Mouse (Mus musculus) erythroblast, embryonic 14.5 days (primary cell): ENCODE data around the gene Olfr572. TPM values are rescaled to one million over a fixed set of nuclear protein-coding genes. Genes with fewer than 3 reads are reported as not detected.

Experiments
- H3K27me3 ChIP-seq: 2 replicates; pipeline ENCODE4 v1.6.1; 2012; ENCODE audit warnings: inconsistent platforms; ENCODE audit not compliant: control insufficient read depth
- H3K36me3 ChIP-seq: 2 replicates; pipeline ENCODE4 v1.6.1; 2012; ENCODE audit warnings: mild to moderate bottlenecking, inconsistent platforms; ENCODE audit not compliant: control insufficient read depth
- H3K4me1 ChIP-seq: 2 replicates; pipeline ENCODE4 v1.6.1; 2012; ENCODE audit warnings: inconsistent platforms; ENCODE audit not compliant: control insufficient read depth
- H3K4me3 ChIP-seq: replicated peaks from 2 replicates; pipeline ENCODE3; 2012; ENCODE audit warnings: moderate library complexity, mild to moderate bottlenecking, inconsistent platforms
- H3K9me3 ChIP-seq: 2 replicates; pipeline ENCODE4 v1.6.1; 2012; ENCODE audit warnings: low read length, inconsistent platforms, mixed read lengths; ENCODE audit not compliant: control insufficient read depth
- GATA1 ChIP-seq: IDR thresholded peaks from 2 replicates; pipeline ENCODE4 v1.6.1; 2012; ENCODE audit warnings: low read length, inconsistent platforms, mixed read lengths
- TAL1 ChIP-seq: IDR thresholded peaks from 3 replicates; pipeline ENCODE4 v1.6.1; 2012; ENCODE audit warnings: low read length, inconsistent platforms, mixed read lengths
- polyA plus RNA-seq: library from polyadenylated mRNA; stranded (reverse); fragments of >175 nt; gene quantifications from 2 replicates; pipeline ENCODE4 v1.2.3, GENCODE M21; 2012

Gene Olfr572
- polyA plus RNA-seq, 1 experiment: not detected

DNA sequence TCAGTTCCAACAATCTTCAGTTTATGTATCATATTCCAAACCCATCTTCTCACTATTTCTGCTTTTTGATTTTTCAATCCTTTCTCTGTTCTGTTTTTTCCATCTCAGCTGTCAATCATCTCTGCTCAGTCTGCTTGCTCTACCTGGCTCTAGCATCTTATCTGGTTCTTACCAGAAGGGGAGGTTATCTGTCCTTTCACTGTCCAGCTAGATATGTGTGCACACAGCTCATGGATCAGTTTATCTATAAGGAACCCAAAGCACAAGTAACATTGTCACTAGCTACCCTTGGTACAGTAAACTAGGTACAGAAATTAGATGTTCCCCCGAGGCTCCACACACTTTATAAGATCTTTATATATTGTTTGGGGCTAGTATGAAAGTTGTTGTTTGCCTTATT lies 19.2 kb downstream of the Olfr572 start:
- H3K9me3 ChIP-seq: no peaks in the 10 kb centered on the region
- TF ChIP-seq GATA1: no peak
- TF ChIP-seq TAL1: no peak
- H3K27me3 ChIP-seq: no peaks in the 10 kb centered on the region
- H3K36me3 ChIP-seq: no peaks in the 10 kb centered on the region
- H3K4me1 ChIP-seq: no peaks in the 10 kb centered on the region
- H3K4me3 ChIP-seq: no peak overlapping the region

DNA sequence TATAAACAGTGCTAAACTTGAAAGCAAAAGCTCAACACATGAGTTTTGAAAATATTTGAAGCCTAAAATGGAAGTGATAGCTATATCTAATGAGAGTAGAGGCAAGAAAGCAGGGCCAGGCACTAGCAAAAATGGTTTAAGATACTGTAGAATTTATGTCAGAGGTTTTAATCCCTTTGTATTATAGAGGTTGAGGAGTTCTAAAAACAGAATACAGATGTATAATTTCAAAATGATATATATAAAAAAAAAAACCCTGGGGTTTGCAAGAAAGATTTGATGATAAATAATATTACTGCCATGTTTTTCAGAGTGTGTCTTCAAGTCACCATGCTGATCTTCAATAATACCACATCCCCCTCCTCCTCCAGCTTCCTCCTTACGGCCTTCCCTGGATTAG lies 24.0 kb downstream of the Olfr572 start, which contains the start of gene Olfr574:
Olfr574 (plus strand) TSS at position 301 of the 400 bp plus-strand sequence.
- Histone ChIP-seq H3K9me3 (no peaks in the 10 kb centered on the region), H3K4me1 (no peaks in the 10 kb centered on the region), H3K27me3 (no peaks in the 10 kb centered on the region), H3K4me3 (no peak within 1 kb of the TSS), H3K36me3 (no peaks in the 10 kb centered on the region)
- TF ChIP-seq GATA1: no peak
- no peak for TF ChIP-seq TAL1

DNA sequence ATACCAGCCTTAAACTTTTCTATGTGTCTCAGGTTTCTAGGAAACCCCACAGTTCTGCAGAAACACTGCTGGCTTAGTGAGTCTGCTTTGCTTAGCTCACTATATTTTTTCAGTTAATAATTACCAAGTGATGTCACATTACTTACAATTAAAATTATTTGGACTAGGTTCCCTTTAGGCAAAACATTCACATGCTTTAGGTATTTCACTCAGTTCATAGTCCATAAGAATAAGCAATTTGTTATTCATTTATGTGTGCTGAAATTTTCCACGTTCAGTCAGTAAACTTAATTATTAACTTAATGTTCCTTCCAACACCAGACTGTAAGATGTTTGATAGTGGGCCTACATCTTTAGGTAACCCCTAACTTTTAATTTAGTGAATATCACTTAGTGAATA lies 26.5 kb downstream of the Olfr572 start:
- no peak overlapping the region for H3K4me3 ChIP-seq
- TF ChIP-seq GATA1 (no peak), TAL1 (no peak)
- H3K9me3 ChIP-seq: no peaks in the 10 kb centered on the region
- H3K36me3 ChIP-seq: no peaks in the 10 kb centered on the region
- H3K27me3 ChIP-seq: no peaks in the 10 kb centered on the region
- H3K4me1 ChIP-seq: no peaks in the 10 kb centered on the region

DNA sequence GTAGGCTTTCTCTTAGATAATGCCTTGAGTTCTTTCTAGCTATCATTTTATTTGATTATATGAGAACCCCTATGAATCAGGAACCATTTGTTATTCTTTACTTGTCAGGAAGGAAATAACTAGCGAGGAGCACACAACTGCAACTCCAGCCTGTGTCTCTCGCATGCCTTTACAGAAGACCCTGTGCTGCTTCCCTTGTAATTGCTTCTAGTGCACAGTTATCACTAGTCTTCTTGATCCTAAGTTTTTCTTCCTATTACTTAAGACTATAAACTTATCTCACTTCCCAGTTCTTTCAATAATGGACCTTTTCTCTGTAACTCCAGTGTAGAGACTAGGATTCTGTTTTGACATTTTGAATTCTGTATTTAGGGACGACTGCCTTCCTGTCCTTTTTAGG lies 33.9 kb downstream of the Olfr572 start:
- H3K4me3 ChIP-seq: no peak overlapping the region
- H3K9me3 ChIP-seq: no peaks in the 10 kb centered on the region
- H3K36me3 ChIP-seq: no peaks in the 10 kb centered on the region
- no peaks in the 10 kb centered on the region for H3K4me1 ChIP-seq
- H3K27me3 ChIP-seq: no peaks in the 10 kb centered on the region
- TF ChIP-seq TAL1 (no peak), GATA1 (no peak)

DNA sequence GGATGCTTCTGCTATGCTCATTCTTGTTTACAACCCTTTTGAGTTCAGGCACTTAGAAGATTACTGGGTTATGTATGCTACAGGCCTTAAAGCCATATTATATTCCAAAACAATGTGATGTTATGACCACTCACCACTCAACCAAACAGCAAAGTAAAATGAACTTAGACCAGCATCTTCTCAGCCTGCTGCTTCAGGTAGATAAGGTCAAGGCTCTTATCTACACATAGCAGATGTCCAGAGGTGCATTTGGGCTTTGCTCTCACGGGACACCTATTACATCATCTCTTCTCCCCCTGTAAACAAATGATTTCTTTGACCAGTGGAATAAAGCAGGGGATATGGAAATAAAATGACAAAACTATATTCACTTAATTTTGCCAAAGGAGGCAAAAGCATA lies 34.4 kb downstream of the Olfr572 start, which contains the start of gene Olfr575:
Olfr575 (minus strand) TSS at position 183 of the 400 bp plus-strand sequence.
- H3K27me3 ChIP-seq: no peaks in the 10 kb centered on the region
- no peaks in the 10 kb centered on the region for H3K4me1 ChIP-seq
- H3K4me3 ChIP-seq: no peak within 1 kb of the TSS
- TF ChIP-seq TAL1: peak; percentile 64
- TF ChIP-seq GATA1: peak; percentile 42; the same call in 1 of the 2 replicates
- no peaks in the 10 kb centered on the region for H3K9me3 ChIP-seq
- H3K36me3 ChIP-seq: no peaks in the 10 kb centered on the region

DNA sequence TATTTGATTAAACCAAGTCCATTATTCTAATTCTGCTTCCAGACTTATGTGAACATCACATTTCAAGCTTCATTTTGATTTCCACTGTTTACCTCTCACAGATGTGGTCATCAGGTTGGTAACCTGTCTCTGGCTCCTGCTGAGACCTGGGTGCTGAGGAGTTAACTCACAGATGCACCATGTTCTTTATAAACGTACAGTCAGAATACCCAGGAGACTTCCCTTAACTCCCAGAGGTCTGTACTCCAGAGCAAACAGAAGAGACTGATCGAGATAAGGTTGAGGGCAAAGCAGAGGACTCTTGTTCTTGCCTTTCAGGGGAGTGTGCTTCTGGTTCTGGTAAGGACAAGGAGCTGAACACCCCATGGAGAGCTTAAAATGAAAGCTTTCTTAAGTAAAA lies 38.2 kb downstream of the Olfr572 start, which contains the start of gene Olfr576:
Olfr576 (plus strand) TSS at position 301 of the 400 bp plus-strand sequence.
- Histone ChIP-seq H3K27me3 (no peaks in the 10 kb centered on the region), H3K9me3 (no peaks in the 10 kb centered on the region)
- no peak for TF ChIP-seq GATA1
- TF ChIP-seq TAL1: no peak

DNA sequence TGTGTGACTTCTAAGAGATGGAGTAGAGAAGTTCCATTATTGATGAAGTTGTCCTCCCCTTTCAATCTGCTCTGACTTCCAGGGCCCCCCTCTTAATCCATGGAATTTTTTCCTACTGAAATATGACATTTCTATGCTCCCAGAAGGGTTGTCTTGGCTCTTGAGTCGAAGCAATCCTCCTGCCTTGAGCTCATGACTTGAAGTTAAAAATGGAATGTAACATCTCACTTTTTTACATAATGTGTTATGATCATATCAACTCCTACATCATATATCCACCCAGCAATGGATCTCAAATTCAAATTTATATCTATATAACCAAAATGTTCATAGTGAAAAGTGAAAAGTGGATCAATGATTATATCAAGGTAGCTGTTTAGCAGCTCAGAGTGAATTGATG lies 50.2 kb downstream of the Olfr572 start:
- Histone ChIP-seq H3K4me3 (no peak overlapping the region), H3K27me3 (no peaks in the 10 kb centered on the region), H3K4me1 (no peaks in the 10 kb centered on the region), H3K36me3 (no peaks in the 10 kb centered on the region), H3K9me3 (no peaks in the 10 kb centered on the region)
- TF ChIP-seq GATA1: no peak
- no peak for TF ChIP-seq TAL1

More for the DNA sequence above, 38.2 kb downstream of the Olfr572 start, which contains the start of gene Olfr576:
- H3K4me3 ChIP-seq: no peak within 1 kb of the TSS
- no peaks in the 10 kb centered on the region for H3K4me1 ChIP-seq
- H3K36me3 ChIP-seq: no peaks in the 10 kb centered on the region

DNA sequence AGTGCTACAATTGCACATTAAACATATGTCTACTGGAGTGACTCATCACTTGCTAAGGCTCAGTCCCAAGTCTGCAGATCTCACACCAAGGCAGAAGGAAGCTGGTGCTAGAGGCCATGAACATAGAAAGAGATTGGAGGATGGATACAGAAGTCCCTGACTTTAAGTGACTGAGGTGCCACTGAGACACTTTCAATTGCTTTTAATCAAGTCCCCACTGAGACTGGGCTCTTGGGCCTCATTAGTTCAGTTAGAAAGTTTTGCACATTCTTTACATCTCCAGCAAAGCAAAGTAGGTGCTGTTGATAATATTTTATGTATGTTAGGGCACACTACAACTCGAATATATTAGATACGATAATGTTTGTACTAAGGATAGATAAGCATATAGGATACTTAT lies 51.6 kb downstream of the Olfr572 start, which contains the start of gene Olfr577:
Olfr577 (minus strand) TSS at position 101 of the 400 bp plus-strand sequence.
- no peak for TF ChIP-seq GATA1
- TF ChIP-seq TAL1: no peak
- no peaks in the 10 kb centered on the region for H3K4me1 ChIP-seq

More for the DNA sequence above, 51.6 kb downstream of the Olfr572 start, which contains the start of gene Olfr577:
- Histone ChIP-seq H3K4me3 (no peak within 1 kb of the TSS), H3K9me3 (no peaks in the 10 kb centered on the region), H3K36me3 (no peaks in the 10 kb centered on the region), H3K27me3 (no peaks in the 10 kb centered on the region)

Other genes with a start within 250 kb of the Olfr572 start
- 0.05 TPM in 1 of 2 replicates, not detected in the other for gene Trim68, start 237.1 kb upstream of the Olfr572 start, polyA plus RNA-seq
- not detected in 2 replicates for gene Olfr557, start 228.5 kb upstream of the Olfr572 start, polyA plus RNA-seq
- not detected in 2 replicates for gene Olfr558, start 222.2 kb upstream of the Olfr572 start, polyA plus RNA-seq
- gene Olfr33, start 205.3 kb upstream of the Olfr572 start, polyA plus RNA-seq: not detected in 2 replicates
- gene Olfr559, start 196.9 kb upstream of the Olfr572 start, polyA plus RNA-seq: not detected in 2 replicates
- gene Olfr560, start 165.0 kb upstream of the Olfr572 start, polyA plus RNA-seq: not detected in 2 replicates
- gene Olfr78, start 164.9 kb upstream of the Olfr572 start, polyA plus RNA-seq: 0.04 TPM in 1 of 2 replicates, not detected in the other
- not detected in 2 replicates for gene Olfr561, start 153.2 kb upstream of the Olfr572 start, polyA plus RNA-seq
- not detected in 2 replicates for gene Olfr564, start 120.9 kb upstream of the Olfr572 start, polyA plus RNA-seq
- not detected in 2 replicates for gene Olfr566, start 65.6 kb upstream of the Olfr572 start, polyA plus RNA-seq
- gene Olfr568, start 47.3 kb upstream of the Olfr572 start, polyA plus RNA-seq: not detected in 2 replicates
- gene Olfr569, start 33.5 kb upstream of the Olfr572 start, polyA plus RNA-seq: not detected in 2 replicates
- gene Olfr570, start 29.8 kb upstream of the Olfr572 start, polyA plus RNA-seq: not detected in 2 replicates
- not detected in 2 replicates for gene Olfr571, start 6.9 kb upstream of the Olfr572 start, polyA plus RNA-seq
- gene Olfr573-ps1, start 18.2 kb downstream of the Olfr572 start, polyA plus RNA-seq: not detected in 2 replicates
- gene Olfr574, start 24.1 kb downstream of the Olfr572 start, polyA plus RNA-seq: not detected in 2 replicates
- gene Olfr575, start 34.4 kb downstream of the Olfr572 start, polyA plus RNA-seq: not detected in 2 replicates
- gene Olfr576, start 38.3 kb downstream of the Olfr572 start, polyA plus RNA-seq: not detected in 2 replicates
- not detected in 2 replicates for gene Olfr577, start 51.5 kb downstream of the Olfr572 start, polyA plus RNA-seq
- gene Olfr578, start 64.9 kb downstream of the Olfr572 start, polyA plus RNA-seq: not detected in 2 replicates
- gene Olfr582, start 113.6 kb downstream of the Olfr572 start, polyA plus RNA-seq: 0.03 TPM in 1 of 2 replicates, not detected in the other
- gene Olfr583, start 126.9 kb downstream of the Olfr572 start, polyA plus RNA-seq: not detected in 2 replicates
- gene Olfr584, start 157.5 kb downstream of the Olfr572 start, polyA plus RNA-seq: not detected in 2 replicates
- not detected in 2 replicates for gene Olfr585, start 173.3 kb downstream of the Olfr572 start, polyA plus RNA-seq
- gene Olfr586, start 201.2 kb downstream of the Olfr572 start, polyA plus RNA-seq: 0.01 TPM in 1 of 2 replicates, not detected in the other
- not detected in 2 replicates for gene Olfr588-ps1, start 216.5 kb downstream of the Olfr572 start, polyA plus RNA-seq
- gene Olfr589, start 231.9 kb downstream of the Olfr572 start, polyA plus RNA-seq: not detected in 2 replicates